Mouse (Mus musculus) MN1 (cell line): ENCODE data around the gene Htra3.
A peak's percentile ranks its signal among the peaks of the same experiment; 100 is the strongest.

Source experiments
- DNase-seq: peaks from one replicate; pipeline ENCODE4 v3.0.0-alpha.2; 2016; ENCODE audit warnings: low spot score

Gene Htra3

GRCm38 (mm10) chr5:35612722-35613121 is 66.9 kb downstream of the Htra3 start:
- DNase-seq: no peak

DNA sequence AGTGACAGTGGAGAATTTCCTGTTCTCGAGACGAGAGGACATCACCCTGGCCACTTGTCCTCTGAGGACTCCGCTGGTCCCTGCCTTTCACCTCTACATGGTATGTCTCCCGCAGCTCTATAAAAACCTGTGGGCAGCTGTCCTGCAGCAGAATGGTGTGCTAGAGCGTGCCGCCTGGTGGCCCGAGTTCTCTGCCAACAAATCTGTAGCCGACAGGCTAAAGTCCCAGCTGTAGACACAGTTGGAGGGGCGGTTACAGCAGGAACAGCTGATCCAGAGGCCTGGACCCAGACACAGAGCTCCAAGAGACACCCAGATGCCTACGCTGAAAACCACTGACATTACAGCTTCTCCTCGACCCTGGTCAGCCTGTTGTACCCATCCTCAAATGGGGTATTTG is 67.7 kb downstream of the Htra3 start:
- no peak for DNase-seq

GRCm38 (mm10) chr5:35611170-35611569 is 68.4 kb downstream of the Htra3 start:
- peak; percentile 34 for DNase-seq

DNA sequence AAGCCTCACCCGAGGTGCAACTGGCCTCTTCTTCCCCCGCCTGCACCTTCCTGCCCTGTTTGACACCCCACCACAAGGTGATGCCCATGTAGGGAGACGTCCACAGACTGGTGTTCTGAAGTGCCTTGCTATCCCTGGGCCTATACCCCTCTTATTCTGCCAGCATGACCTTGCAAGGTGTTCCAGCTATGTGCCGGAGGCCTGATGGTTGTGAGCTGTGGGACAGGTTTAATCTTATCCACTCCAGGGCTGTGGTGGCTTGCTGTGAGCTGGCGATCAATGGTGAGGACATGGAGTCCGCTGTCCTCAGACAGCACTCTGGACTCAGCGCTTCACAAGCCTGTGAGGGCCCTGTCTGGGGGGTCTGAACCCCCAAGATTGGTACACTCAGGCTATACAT is 69.2 kb downstream of the Htra3 start:
- no peak for DNase-seq

DNA sequence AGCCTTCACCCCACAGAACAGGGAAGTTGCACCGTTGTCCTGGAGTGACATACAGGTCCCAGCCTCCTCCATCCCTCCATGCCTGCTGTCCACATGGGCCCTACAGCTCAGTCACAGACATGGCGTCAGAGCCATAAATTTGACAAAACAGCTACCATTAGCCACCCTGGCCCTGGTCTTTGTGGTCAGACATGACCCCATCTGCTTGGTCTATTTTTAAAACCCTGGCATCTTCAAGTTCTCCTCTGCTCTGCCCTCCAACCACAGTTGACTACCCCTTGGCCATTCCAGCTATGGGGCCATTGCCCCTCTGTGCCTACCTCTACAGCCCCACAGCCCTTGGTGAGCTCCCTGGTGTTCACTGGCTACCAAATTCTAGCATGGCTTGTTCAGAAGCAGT is 69.6 kb downstream of the Htra3 start:
- no peak for DNase-seq

DNA sequence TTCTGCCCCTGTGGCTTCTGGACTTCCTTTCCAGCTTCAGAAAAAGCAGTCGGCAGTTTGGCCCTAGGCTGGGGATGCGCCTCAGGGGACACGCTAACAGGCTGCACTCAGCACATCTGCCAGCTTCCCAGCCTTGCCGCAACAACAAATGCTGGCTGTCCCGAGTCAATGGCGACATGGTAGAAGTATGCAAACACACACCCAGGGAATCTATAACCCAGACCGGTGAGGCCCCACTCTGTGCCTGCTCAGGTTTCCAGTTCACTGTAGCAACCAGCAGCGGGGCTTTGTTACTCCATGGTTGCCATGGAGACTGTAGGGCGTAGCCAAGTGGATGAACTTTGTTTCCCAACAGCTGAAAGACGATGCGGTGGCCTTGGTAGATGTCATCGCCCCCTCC is 70.2 kb downstream of the Htra3 start:
- DNase-seq: no peak

- no peak for DNase-seq
Measured at GRCm38 (mm10) chr5:35608559-35608958, 71.0 kb downstream of the Htra3 start.

- DNase-seq: peak; percentile 61
Measured at GRCm38 (mm10) chr5:35607784-35608183, 71.8 kb downstream of the Htra3 start.

GRCm38 (mm10) chr5:35606800-35607199 is 72.8 kb downstream of the Htra3 start:
- no peak for DNase-seq

DNA sequence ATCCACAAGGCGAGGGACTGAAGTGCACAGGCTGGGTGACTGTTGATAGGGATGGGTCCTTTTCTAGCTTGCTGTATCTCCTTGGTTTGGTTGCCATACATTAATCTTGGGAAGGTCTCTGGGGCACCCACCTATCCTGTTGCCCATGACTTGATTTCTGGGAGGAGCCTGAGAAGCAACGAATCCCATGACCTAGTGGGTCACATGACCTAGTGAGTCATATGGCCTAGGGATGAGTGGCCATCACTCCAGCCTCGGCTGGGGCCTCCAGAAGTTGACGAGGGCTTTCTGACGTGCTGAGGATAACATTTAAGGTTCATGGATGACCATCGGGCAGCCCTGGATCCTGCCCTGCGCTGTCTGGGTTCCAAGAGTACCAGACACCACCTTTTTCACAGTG is 74.2 kb downstream of the Htra3 start:
- DNase-seq: no peak
